Mouse (Mus musculus) thymus, adult 2 months (tissue): ENCODE data around the gene Bbs9.

Experiments
- CTCF ChIP-seq: fragments of 200-500 bp; IDR thresholded peaks from 2 replicates; pipeline ENCODE4 v1.5.1; 2012; ENCODE audit warnings: mild to moderate bottlenecking, control low read depth, low read length, moderate library complexity, borderline replicate concordance; ENCODE audit not compliant: control insufficient read depth, poor library complexity, insufficient read depth; ENCODE audit errors: extremely low read depth
- POLR2A ChIP-seq: fragments of 200-500 bp; IDR thresholded peaks from 2 replicates; pipeline ENCODE4 v1.6.1; 2012; ENCODE audit warnings: mild to moderate bottlenecking, low read length, control low read depth, moderate library complexity; ENCODE audit not compliant: control insufficient read depth, poor library complexity, insufficient read depth; ENCODE audit errors: extremely low read depth

- TF ChIP-seq CTCF: no peak
- no peak for TF ChIP-seq POLR2A
Observed at GRCm38 (mm10) chr9:22646461-22646860, 170.9 kb downstream of the Bbs9 start.
